Mouse (Mus musculus): ENCODE results near the gene Ugt1a2.

- TF ChIP-seq POLR2A (IDR thresholded peaks at IDR 0.05; ENCODE audit: borderline replicate concordance, low read depth, low read length): no peak
- no peak for TF ChIP-seq CTCF (IDR thresholded peaks at IDR 0.05; ENCODE audit: low read depth, low read length)
Measured at GRCm38 (mm10) chr1:88255989-88256754, 55.8 kb downstream of the Ugt1a2 start.
